Mouse (Mus musculus) granulocyte monocyte progenitor cell, adult 5-6 weeks (primary cell): ENCODE measurements at regions not wholly inside any gene's neighbourhood (a gene's known extent, or its start where the extent isn't known, plus 50 kb on each side); places are given as distances from the start of the nearest gene placed in this dataset.

Experiments used
- ATAC-seq: replicated peaks from 2 replicates; pipeline ENCODE4 v1.8.0; 2016; ENCODE audit warnings: mild to moderate bottlenecking, moderate TSS enrichment, inconsistent platforms; ENCODE audit not compliant: poor library complexity, severe bottlenecking

DNA sequence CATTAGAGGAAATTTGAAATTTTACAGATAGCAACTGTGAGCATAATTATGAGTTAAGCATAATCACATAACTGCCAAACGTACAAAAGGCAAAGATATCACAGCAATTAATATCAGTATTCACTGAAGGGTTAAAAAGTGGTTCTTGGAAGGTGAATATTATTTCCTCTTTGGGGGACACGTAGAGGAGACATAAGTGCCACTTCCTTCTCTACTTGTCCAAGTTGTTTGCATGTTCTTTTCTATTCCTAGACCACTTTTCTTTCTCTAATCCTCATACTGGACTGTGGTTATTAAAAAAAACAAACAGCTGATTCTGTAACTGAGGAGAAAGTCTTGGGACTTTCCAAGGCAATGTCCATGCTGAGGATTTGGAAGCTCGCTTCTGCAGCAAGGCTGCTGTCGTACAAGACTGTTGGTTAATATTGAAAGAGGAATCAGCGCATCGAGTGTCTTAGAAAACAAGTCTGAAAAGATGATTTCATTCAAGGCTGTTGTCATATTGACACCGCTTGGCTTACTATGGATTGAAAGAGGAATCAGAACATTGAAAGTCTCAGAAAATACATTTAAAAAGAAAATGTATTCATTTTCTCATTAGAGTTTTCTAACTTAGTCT lies 61.7 kb upstream of the Tent5a start:
- ATAC-seq: peak; percentile 82

GRCm38 (mm10) chr9:85382413-85382812 lies 55.3 kb upstream of the Tent5a start:
- no peak for ATAC-seq

DNA sequence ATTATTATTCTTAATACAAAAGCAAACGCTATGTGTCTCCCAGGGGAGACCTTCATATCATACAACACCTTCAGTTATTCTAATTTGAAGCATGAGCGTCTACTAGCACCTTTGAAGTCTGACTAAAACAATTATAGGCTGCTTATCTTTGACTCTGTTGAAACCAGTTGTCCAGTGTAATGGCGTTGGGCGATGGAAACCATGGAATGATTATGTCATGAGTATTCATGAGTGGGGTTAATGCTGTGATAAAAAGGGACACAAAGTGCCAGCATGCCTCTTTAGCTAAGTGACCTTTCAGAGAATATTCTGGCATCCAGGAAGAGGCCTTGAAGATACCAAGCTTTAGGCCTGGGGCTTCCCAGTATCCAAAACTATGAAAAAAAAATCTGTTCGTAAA lies 53.6 kb upstream of the Tent5a start:
- ATAC-seq: no peak

DNA sequence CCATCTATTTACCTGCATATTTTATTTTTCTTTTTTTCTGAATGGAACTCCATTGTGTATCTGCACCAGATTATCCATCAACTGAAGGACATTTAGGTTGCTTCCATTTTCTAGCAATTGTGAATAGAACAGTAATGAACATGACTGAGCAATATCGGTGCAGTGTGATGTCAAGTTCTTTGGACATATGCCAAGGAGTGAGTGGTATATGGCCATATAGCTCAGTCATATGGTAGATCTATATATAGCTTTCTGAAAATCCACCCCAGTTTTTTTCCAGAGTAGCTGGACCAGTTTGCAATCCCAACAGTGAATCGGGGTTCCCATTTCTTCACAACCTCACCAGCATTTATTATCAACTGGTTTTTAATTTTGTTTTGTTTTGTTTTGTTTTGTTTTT lies 52.0 kb upstream of the Tent5a start:
- no peak for ATAC-seq
